Mouse (Mus musculus) large intestine, adult 2 months (tissue): ENCODE measurements around the gene Cyren. TPM values are rescaled to one million over a fixed set of nuclear protein-coding genes. Genes with fewer than 3 reads are reported as not detected.

ENCODE experiments used
- DNase-seq: peaks from one replicate; pipeline ENCODE4 v3.0.0-alpha.2; 2012; ENCODE audit warnings: low read depth, low spot score
- WGBS: fragments of 180-500 bp; shearing (Covaris S2); methylation state at CpG from one replicate; pipeline ENCODE4 v1.1.7; 2018; 5-methylcytosine and 5-hydroxymethylcytosine counted together
- polyA plus RNA-seq: library from polyadenylated mRNA; depleted of rRNA; stranded (reverse); fragments of >200 nt; gene quantifications from 2 replicates; pipeline ENCODE4 v1.2.3, GENCODE M21; 2012; rRNA removed

Gene Cyren
- polyA plus RNA-seq, 1 experiment = 3.0 TPM

- WGBS = 28% methylated on average over 13 of the region's 13 CpGs
- no peak for DNase-seq
Observed at GRCm38 (mm10) chr6:34869225-34869915, 8.5 kb downstream of the Cyren start.

DNA sequence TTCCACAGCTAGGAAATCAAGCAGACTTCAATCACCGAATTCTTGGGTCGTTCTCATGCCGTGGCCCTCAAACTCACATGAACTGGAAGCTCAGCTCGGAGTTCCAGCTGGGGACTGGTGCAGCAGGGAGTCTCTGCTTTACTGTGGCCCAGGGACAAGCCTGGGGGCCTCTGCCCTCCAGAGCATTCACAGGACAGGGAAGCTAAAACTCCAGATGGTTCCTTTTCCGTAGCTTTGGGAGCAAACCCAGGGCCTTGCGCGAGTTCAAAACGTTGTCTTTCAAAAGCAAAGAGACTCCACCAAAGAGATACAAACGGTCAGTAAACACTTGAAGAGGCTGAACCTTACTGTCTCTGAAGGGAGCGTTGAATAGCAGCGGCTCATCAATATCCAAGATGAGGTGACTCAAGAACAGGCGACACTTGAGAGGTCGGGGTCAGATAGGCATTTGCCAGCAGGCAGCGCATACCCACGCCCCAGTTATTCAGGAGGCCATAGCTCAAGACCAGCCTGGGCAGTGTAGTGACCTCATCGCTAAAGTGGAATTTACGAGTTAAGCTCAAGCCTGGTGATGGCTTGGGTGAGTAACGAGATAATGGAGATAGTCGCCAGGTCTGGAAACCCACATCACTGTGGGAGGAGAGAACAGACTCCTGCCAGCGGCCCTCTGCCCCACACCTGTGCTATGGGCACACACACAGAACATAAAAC, 9.2 kb downstream of the Cyren start:
- DNase-seq = no peak

DNA sequence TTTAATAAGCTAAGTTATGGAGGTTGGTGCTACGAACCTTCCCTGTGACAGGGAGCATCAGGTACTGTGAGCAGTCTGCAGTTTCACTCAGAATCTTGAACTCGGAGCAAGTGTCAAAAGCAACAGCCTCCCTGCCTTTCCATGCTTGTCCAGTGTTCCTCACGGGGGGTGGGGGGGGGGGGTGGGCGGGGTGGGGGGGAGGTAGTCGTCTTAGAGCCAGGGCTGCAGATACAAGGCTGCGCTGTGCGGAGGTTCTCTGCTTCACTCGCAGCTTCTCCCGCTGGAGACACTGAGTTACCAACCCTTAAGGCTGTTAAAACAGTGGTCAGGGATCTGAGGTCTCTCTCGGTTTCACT, 9.9 kb downstream of the Cyren start:
- 72% methylated on average over 9 of the region's 10 CpGs for WGBS
- DNase-seq = no peak

More for the DNA sequence above, 9.2 kb downstream of the Cyren start:
- WGBS = 62% methylated on average over 20 of the region's 20 CpGs

- WGBS = 76% methylated on average over 16 of the region's 16 CpGs
- DNase-seq = no peak
Observed at GRCm38 (mm10) chr6:34867301-34867994, 10.4 kb downstream of the Cyren start.

GRCm38 (mm10) chr6:34866786-34867185, 11.1 kb downstream of the Cyren start:
- DNase-seq = no peak
- WGBS = 83% methylated on average over 8 of the region's 8 CpGs

GRCm38 (mm10) chr6:34865711-34866593, 11.9 kb downstream of the Cyren start:
- 21% methylated on average over 7 of the region's 7 CpGs for WGBS
- peak; percentile 57 for DNase-seq

DNA sequence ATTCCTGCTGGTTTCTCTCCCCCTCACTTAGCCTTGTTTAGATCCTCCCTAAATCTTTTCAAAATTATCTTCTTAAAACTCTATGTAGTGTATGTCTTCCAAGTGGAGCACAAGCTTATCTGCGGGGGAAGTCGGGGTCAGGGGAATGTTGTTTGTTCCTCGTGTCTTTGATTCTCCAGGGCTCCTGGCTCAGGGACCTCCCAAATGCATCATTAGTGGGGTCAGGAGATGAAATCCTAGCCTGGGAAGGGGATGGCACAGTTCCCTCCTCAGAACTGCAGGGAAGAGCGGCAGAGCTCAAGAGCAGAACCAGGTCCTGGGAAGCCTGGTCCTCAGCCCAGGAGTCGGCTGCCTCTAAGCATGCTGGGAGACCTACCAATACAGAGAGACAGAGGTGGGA, 12.6 kb downstream of the Cyren start:
- WGBS = 51% methylated on average over 5 of the region's 5 CpGs
- no peak for DNase-seq

GRCm38 (mm10) chr6:34863786-34864514, 13.9 kb downstream of the Cyren start:
- WGBS = 66% methylated on average over 9 of the region's 9 CpGs

DNA sequence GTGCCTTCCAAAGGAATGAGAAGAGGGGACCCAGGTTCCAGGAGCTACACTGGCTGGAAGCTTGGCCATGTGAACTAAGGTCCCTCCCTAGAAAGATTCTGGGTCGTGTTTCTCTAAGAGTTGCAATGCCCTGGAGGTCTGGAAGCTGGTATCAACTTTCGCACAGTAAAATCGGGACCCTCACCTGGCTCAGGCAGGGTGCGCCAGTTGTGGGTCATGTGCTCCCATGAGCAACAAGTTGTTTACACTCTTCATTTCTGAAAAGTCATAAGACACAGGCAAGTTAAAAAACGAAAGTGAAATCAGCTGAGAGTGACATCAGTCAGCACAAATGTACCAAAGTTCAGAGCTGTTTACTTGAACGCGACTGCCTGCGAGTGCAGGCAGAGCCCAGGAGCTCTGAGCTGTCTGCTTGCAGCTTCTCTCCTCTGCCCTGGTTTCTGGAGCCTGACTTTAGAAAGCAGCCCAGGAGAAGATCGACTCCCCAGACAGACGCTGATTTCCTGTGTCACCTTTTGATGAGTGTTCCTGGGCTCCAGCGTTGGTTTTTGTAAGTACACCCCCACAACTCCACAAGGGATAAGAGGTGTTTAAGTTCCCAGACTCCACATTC, 15.0 kb downstream of the Cyren start, which contains the start of gene Tmem140:
Tmem140 (plus strand) TSS at position 356 of the 613 bp plus-strand sequence.
- WGBS = 8% methylated on average over 11 of the region's 11 CpGs
- DNase-seq = peak; percentile 68

More at GRCm38 (mm10) chr6:34863786-34864514, 13.9 kb downstream of the Cyren start:
- no peak for DNase-seq

- no peak for DNase-seq
- WGBS = 67% methylated on average over 6 of the region's 6 CpGs
Observed at GRCm38 (mm10) chr6:34862381-34862780, 15.5 kb downstream of the Cyren start.

DNA sequence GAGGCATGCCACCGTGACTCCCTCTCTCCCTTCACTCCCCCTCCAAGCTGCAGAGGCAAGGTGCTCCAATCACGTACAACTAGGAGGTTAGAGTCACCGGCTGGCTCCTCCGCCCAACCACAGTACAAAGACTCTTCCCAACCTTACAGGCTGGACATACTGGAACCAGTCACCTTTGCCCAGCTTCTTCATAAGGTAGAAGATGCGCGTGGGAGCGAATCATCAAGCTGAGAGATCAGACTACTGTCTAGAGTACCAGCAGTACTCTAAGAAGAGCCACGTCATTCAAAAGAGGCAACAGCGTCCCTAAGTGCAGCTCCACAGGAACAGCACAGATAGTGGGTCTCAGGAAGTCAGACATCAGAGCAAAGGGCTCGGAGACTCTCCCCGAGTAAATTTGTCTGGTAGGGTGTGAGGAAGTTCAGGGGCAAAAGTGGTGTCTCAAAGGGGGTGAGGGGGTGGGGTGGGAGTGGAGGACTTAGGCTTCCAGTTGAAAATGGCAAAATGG, 16.3 kb downstream of the Cyren start:
- DNase-seq = no peak
- WGBS = 92% methylated on average over 11 of the region's 11 CpGs

DNA sequence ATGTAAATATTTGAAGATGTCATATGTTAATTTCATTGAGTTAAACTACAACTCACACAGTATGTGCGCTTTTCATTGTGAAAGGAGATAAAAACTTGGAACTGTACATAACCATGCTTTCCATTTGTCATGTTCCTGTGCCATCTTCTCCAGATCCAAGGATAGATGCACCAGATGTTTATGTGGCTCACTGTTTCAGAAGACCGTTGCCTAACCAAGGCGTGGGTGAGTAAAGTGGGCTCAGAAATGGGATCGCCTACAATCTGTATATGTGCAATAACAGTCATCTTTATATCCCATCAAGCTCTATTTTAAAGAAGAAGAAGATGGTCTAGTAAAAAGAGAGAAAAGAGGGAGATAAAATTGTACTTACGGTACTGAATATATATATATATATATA, 45.5 kb downstream of the Cyren start:
- 93% methylated on average over 5 of the region's 5 CpGs for WGBS
- DNase-seq = no peak

GRCm38 (mm10) chr6:34824406-34824805, 53.5 kb downstream of the Cyren start:
- DNase-seq = no peak

Other genes starting within 250 kb of the Cyren start
- 0.91 and 1.0 TPM in 2 replicates for gene Agbl3, start 97.6 kb downstream of the Cyren start, polyA plus RNA-seq
- gene Tmem140, start 14.9 kb downstream of the Cyren start, polyA plus RNA-seq = 22.8 and 24.1 TPM in 2 replicates
- gene Wdr91, start 32.8 kb upstream of the Cyren start, polyA plus RNA-seq = 5.1 and 6.3 TPM in 2 replicates
- gene Stra8, start 42.1 kb upstream of the Cyren start, polyA plus RNA-seq = 0.06 TPM in 1 of 2 replicates, not detected in the other
- gene Slc23a4, start 110.3 kb upstream of the Cyren start, polyA plus RNA-seq = 37.3 and 116 TPM in 2 replicates